Comparison of ENCODE assay signal across 18 mouse cellular contexts in the genomic region with DNA sequence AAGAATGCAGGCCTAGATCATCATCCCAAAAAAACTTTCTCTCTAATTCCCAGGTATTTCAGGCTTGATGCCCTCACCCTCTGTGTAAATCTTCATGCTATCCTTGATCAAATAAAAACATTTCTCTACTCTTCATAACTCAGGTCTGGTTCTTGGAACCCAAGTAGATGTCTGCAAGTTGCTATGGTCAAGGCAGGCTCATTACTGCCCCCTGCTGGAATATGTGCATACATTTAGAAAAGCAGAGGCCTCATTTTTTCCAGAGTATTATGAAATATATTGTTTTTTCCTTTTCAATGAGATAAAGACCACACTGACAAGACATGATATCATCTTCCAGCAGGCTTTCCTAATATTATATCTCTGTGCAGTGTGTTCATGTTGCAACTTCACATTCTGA. TPM values are rescaled to one million over a fixed set of nuclear protein-coding genes. Genes with fewer than 3 reads are reported as not detected.
DNase-seq lines count a peak whose midpoint lies in the region; ATAC-seq and TF ChIP-seq lines count a peak whose summit lies in the region.
"Had no signal": no experiment of that assay in that cellular context is flagged by ENCODE, and none has a peak within 500 bp of the region (broad histone marks: within the 10 kb centered on the region; RNA-seq: fewer than 3 reads in every experiment).

No protein-coding gene starts in this region.

- TF ChIP-seq EP300 in heart, adult 2 months (IDR thresholded peaks at IDR 0.05; ENCODE audit: insufficient read depth, low read depth, low read length), result no peak
- TF ChIP-seq EP300 in liver, postnatal 0 days (IDR thresholded peaks at IDR 0.05; ENCODE audit: low read depth), result no peak
- TF ChIP-seq EP300 in MEL (IDR thresholded peaks at IDR 0.05; ENCODE audit: low read depth in 1 of 2, low read length in 2 of 2), result no peak

- no peaks in the 10 kb centered on the region for H3K4me1 ChIP-seq in heart, adult 2 months (ENCODE audit: control insufficient read depth, insufficient read depth, low read length)
- no peaks in the 10 kb centered on the region for H3K4me1 ChIP-seq in heart, embryonic 10.5 days
- H3K4me1 ChIP-seq in liver, postnatal 0 days (ENCODE audit: insufficient read depth), result no peaks in the 10 kb centered on the region
- no peaks in the 10 kb centered on the region for H3K4me1 ChIP-seq in liver, embryonic 11.5 days (replicated peaks; ENCODE audit: control insufficient read depth, insufficient read depth, low read length)
- H3K4me1 ChIP-seq in MEL (ENCODE audit: control insufficient read depth in 1 of 2, insufficient read depth in 2 of 2, low read length in 2 of 2), result no peaks in the 10 kb centered on the region
- H3K4me1 ChIP-seq in forebrain, embryonic 13.5 days, result no peaks in the 10 kb centered on the region
- H3K4me1 ChIP-seq: hindbrain, embryonic 12.5 days; liver, embryonic 15.5 days had no signal

- no peak for TF ChIP-seq POLR2A in heart, adult 2 months (IDR thresholded peaks at IDR 0.05; ENCODE audit: insufficient read depth, low read depth, low read length)
- no peak for TF ChIP-seq POLR2A in MEL (IDR thresholded peaks at IDR 0.05; ENCODE audit: control insufficient read depth in 1 of 2, insufficient read depth in 1 of 2, low read depth in 1 of 2, low read length in 2 of 2, poor library complexity in 1 of 2)

- TF ChIP-seq CTCF in heart, adult 2 months (IDR thresholded peaks at IDR 0.05), result peak; percentile 43
- peak; percentile 49 for TF ChIP-seq CTCF in liver, postnatal 0 days (IDR thresholded peaks at IDR 0.05; ENCODE audit: low read depth)
- TF ChIP-seq CTCF in MEL (IDR thresholded peaks at IDR 0.05 in 2 of 3, conservative IDR thresholded peaks at IDR 0.05 in 1 of 3; ENCODE audit: control insufficient read depth in 1 of 3, insufficient read depth in 1 of 3, low read depth in 2 of 3, low read length in 3 of 3, poor library complexity in 1 of 3, severe bottlenecking in 1 of 3), result peak in 2 of 3 experiments; percentile 3 to 13; a peak in 1 of 6 replicates

- H3K79me2 ChIP-seq in heart, adult 2 months (replicated peaks; ENCODE audit: control insufficient read depth, insufficient read depth, low read length), result no peaks in the 10 kb centered on the region
- H3K79me2 ChIP-seq in MEL (ENCODE audit: control insufficient read depth, insufficient read depth, low read length, poor library complexity), result no peaks in the 10 kb centered on the region

- DNase-seq in heart, adult 2 months, result no peak
- DNase-seq in heart, embryonic 10.5 days (ENCODE audit: low spot score), result no peak
- no peak for DNase-seq in liver, postnatal 0 days
- DNase-seq in liver, embryonic 11.5 days (ENCODE audit: low spot score), result no peak
- DNase-seq in MEL (ENCODE audit: low read depth, low spot score), result peak; percentile 4
- DNase-seq in embryo, embryonic 11 days, result peak; percentile 58
- no peak for DNase-seq in frontal cortex, postnatal 14 days (ENCODE audit: low spot score in 2 of 2)
- DNase-seq: heart, adult 11 months; spleen, adult 18-20 months had no signal

- no peaks in the 10 kb centered on the region for H3K36me3 ChIP-seq in heart, adult 2 months (ENCODE audit: control insufficient read depth, insufficient read depth, low read length)
- H3K36me3 ChIP-seq in heart, embryonic 10.5 days, result no peaks in the 10 kb centered on the region
- no peaks in the 10 kb centered on the region for H3K36me3 ChIP-seq in liver, postnatal 0 days (replicated peaks; ENCODE audit: insufficient read depth, low read length)
- no peaks in the 10 kb centered on the region for H3K36me3 ChIP-seq in liver, embryonic 11.5 days (ENCODE audit: control insufficient read depth, insufficient read depth, low read length)
- H3K36me3 ChIP-seq in MEL (ENCODE audit: control insufficient read depth in 1 of 2, insufficient read depth in 2 of 2, low read length in 2 of 2), result no peaks in the 10 kb centered on the region
- no peaks in the 10 kb centered on the region for H3K36me3 ChIP-seq in forebrain, embryonic 13.5 days (ENCODE audit: poor library complexity, severe bottlenecking)
- H3K36me3 ChIP-seq: G1E; hindbrain, embryonic 12.5 days; liver, embryonic 15.5 days had no signal

- no peak overlapping the region for H3K4me2 ChIP-seq in liver, postnatal 0 days (ENCODE audit: low read depth, low read length)
- no peak overlapping the region for H3K4me2 ChIP-seq in liver, embryonic 11.5 days
- no peak overlapping the region for H3K4me2 ChIP-seq in forebrain, embryonic 13.5 days
- H3K4me2 ChIP-seq: hindbrain, embryonic 12.5 days; liver, embryonic 15.5 days had no signal

- intact Hi-C loops in heart, adult 2 months (cut with DNase I), result no loop called here

- H3K9ac ChIP-seq in heart, adult 2 months (ENCODE audit: low read depth, low read length), result no peak overlapping the region
- no peak overlapping the region for H3K9ac ChIP-seq in liver, postnatal 0 days (replicated peaks)
- no peak overlapping the region for H3K9ac ChIP-seq in liver, embryonic 11.5 days (ENCODE audit: low read depth, low read length)
- H3K9ac ChIP-seq in MEL (ENCODE audit: control insufficient read depth, low read depth, low read length, poor library complexity, severe bottlenecking), result no peak overlapping the region
- H3K9ac ChIP-seq in forebrain, embryonic 13.5 days, result no peak overlapping the region
- H3K9ac ChIP-seq: hindbrain, embryonic 12.5 days; liver, embryonic 15.5 days had no signal

- H3K27me3 ChIP-seq in heart, adult 2 months (ENCODE audit: control insufficient read depth, insufficient read depth, low read length), result no peaks in the 10 kb centered on the region
- no peaks in the 10 kb centered on the region for H3K27me3 ChIP-seq in heart, embryonic 10.5 days (ENCODE audit: insufficient read depth, poor library complexity, severe bottlenecking)
- no peaks in the 10 kb centered on the region for H3K27me3 ChIP-seq in liver, postnatal 0 days (ENCODE audit: insufficient read depth, low read length)
- no peaks in the 10 kb centered on the region for H3K27me3 ChIP-seq in liver, embryonic 11.5 days (replicated peaks; ENCODE audit: control insufficient read depth, insufficient read depth, low read length)
- H3K27me3 ChIP-seq in MEL (ENCODE audit: control insufficient read depth in 1 of 2, insufficient read depth in 2 of 2, low read length in 2 of 2), result no peaks in the 10 kb centered on the region
- no peaks in the 10 kb centered on the region for H3K27me3 ChIP-seq in forebrain, embryonic 13.5 days
- H3K27me3 ChIP-seq: hindbrain, embryonic 12.5 days; liver, embryonic 15.5 days had no signal

- H3K9me3 ChIP-seq in heart, embryonic 10.5 days, result no peaks in the 10 kb centered on the region
- H3K9me3 ChIP-seq in liver, postnatal 0 days (ENCODE audit: low read length), result no peaks in the 10 kb centered on the region
- H3K9me3 ChIP-seq in liver, embryonic 11.5 days (ENCODE audit: control insufficient read depth, low read length), result no peaks in the 10 kb centered on the region
- H3K9me3 ChIP-seq in MEL (replicated peaks; ENCODE audit: insufficient read depth, low read length), result no peaks in the 10 kb centered on the region
- H3K9me3 ChIP-seq in forebrain, embryonic 13.5 days (replicated peaks), result no peaks in the 10 kb centered on the region
- H3K9me3 ChIP-seq: hindbrain, embryonic 12.5 days; liver, embryonic 15.5 days had no signal

- no peak for ATAC-seq in liver, postnatal 0 days
- ATAC-seq in liver, embryonic 11.5 days (replicated peaks; ENCODE audit: low FRiP score), result no peak
- ATAC-seq in forebrain, embryonic 13.5 days, result no peak
- ATAC-seq: forebrain, embryonic 14.5 days; midbrain, embryonic 16.5 days had no signal

- no peak; the same call in 1 of the 2 replicates for TF ChIP-seq RAD21 in MEL (IDR thresholded peaks at IDR 0.05; ENCODE audit: low read depth, low read length)

- H3K4me3 ChIP-seq in heart, adult 2 months, result no peak overlapping the region
- no peak overlapping the region for H3K4me3 ChIP-seq in heart, embryonic 10.5 days
- no peak overlapping the region for H3K4me3 ChIP-seq in liver, postnatal 0 days (ENCODE audit: low read depth, low read length)
- no peak overlapping the region for H3K4me3 ChIP-seq in liver, embryonic 11.5 days (ENCODE audit: low read depth, low read length)
- H3K4me3 ChIP-seq in MEL (ENCODE audit: control insufficient read depth in 1 of 2, insufficient read depth in 1 of 2, low read depth in 2 of 2, low read length in 2 of 2), result no peak overlapping the region
- no peak overlapping the region for H3K4me3 ChIP-seq in forebrain, embryonic 13.5 days
- H3K4me3 ChIP-seq: hindbrain, embryonic 12.5 days; liver, embryonic 15.5 days had no signal

- no peak overlapping the region for H3K27ac ChIP-seq in heart, adult 2 months
- H3K27ac ChIP-seq in heart, embryonic 10.5 days, result no peak overlapping the region
- no peak overlapping the region for H3K27ac ChIP-seq in liver, postnatal 0 days (ENCODE audit: low read depth)
- H3K27ac ChIP-seq in liver, embryonic 11.5 days (ENCODE audit: low read depth, low read length), result no peak overlapping the region
- no peak overlapping the region for H3K27ac ChIP-seq in MEL (ENCODE audit: control insufficient read depth, low read depth, low read length)
- no peak overlapping the region for H3K27ac ChIP-seq in forebrain, embryonic 13.5 days
- H3K27ac ChIP-seq: hindbrain, embryonic 12.5 days; liver, embryonic 15.5 days had no signal

RNA-seq across cellular contexts. Expression of gene Krtap24-1, which starts 19.3 kb away (rescaled TPM):
- not detected for total RNA-seq in heart, adult 2 months (2021)
- polyA plus RNA-seq in heart, adult 2 months (2012; rRNA removed), result not detected in 2 replicates
- not detected in 2 replicates for polyA plus RNA-seq in heart, embryonic 10.5 days (2016; fragmentation: Nextera tagmentation; extraction: Ambion mirVana)
- polyA plus RNA-seq in liver, postnatal 0 days (2015; fragmentation: Nextera tagmentation; extraction: Ambion mirVana), result not detected in 2 replicates
- polyA plus RNA-seq in liver, embryonic 11.5 days (2014; fragmentation: Nextera tagmentation; extraction: Ambion mirVana), result not detected in 2 replicates
- not detected in 2 replicates for total RNA-seq in MEL (2012; rRNA removed)
- not detected for polyA plus RNA-seq in MEL (2012; ENCODE audit: insufficient read depth in 1 of 2, insufficient read length in 2 of 2, low read depth in 1 of 2, low replicate concordance in 2 of 2, missing spikeins in 1 of 2)
- not detected in 2 replicates for polyA plus RNA-seq in forebrain, embryonic 13.5 days (2015; fragmentation: Nextera tagmentation; extraction: Ambion mirVana)
- total RNA-seq: common myeloid progenitor, adult 5-6 weeks; G1E; layer of hippocampus, postnatal 25 days; neutrophil, adult 5-6 weeks had no signal
- polyA plus RNA-seq: forebrain, embryonic 14.5 days; G1E; hindbrain, embryonic 12.5 days; liver, embryonic 15.5 days; midbrain, embryonic 16.5 days had no signal

RNA-seq across cellular contexts. Expression of gene Cldn8, which starts 29.8 kb away (rescaled TPM):
- total RNA-seq in heart, adult 2 months (2021), result not detected
- 0.10 TPM in 1 of 2 replicates, not detected in the other for polyA plus RNA-seq in heart, adult 2 months (2012; rRNA removed)
- 0.57 and 2.1 TPM in 2 replicates for polyA plus RNA-seq in heart, embryonic 10.5 days (2016; fragmentation: Nextera tagmentation; extraction: Ambion mirVana)
- 0.09 and 0.13 TPM in 2 replicates for polyA plus RNA-seq in liver, postnatal 0 days (2015; fragmentation: Nextera tagmentation; extraction: Ambion mirVana)
- polyA plus RNA-seq in liver, embryonic 11.5 days (2014; fragmentation: Nextera tagmentation; extraction: Ambion mirVana), result 0.25 and 0.30 TPM in 2 replicates
- not detected in 2 replicates for total RNA-seq in MEL (2012; rRNA removed)
- not detected for polyA plus RNA-seq in MEL (2012; ENCODE audit: insufficient read depth in 1 of 2, insufficient read length in 2 of 2, low read depth in 1 of 2, low replicate concordance in 2 of 2, missing spikeins in 1 of 2)
- polyA plus RNA-seq in forebrain, embryonic 13.5 days (2015; fragmentation: Nextera tagmentation; extraction: Ambion mirVana), result not detected in 2 replicates
- total RNA-seq: common myeloid progenitor, adult 5-6 weeks; G1E; layer of hippocampus, postnatal 25 days; neutrophil, adult 5-6 weeks had no signal
- polyA plus RNA-seq: forebrain, embryonic 14.5 days; G1E; midbrain, embryonic 16.5 days had no signal

RNA-seq across cellular contexts. Expression of gene 2310079G19Rik, which starts 34.7 kb away (rescaled TPM):
- total RNA-seq in heart, adult 2 months (2021), result not detected
- not detected in 2 replicates for polyA plus RNA-seq in heart, adult 2 months (2012; rRNA removed)
- polyA plus RNA-seq in heart, embryonic 10.5 days (2016; fragmentation: Nextera tagmentation; extraction: Ambion mirVana), result not detected in 2 replicates
- not detected in 2 replicates for polyA plus RNA-seq in liver, postnatal 0 days (2015; fragmentation: Nextera tagmentation; extraction: Ambion mirVana)
- polyA plus RNA-seq in liver, embryonic 11.5 days (2014; fragmentation: Nextera tagmentation; extraction: Ambion mirVana), result not detected in 2 replicates
- not detected in 2 replicates for total RNA-seq in MEL (2012; rRNA removed)
- polyA plus RNA-seq in MEL (2012; ENCODE audit: insufficient read depth in 1 of 2, insufficient read length in 2 of 2, low read depth in 1 of 2, low replicate concordance in 2 of 2, missing spikeins in 1 of 2), result not detected
- not detected in 2 replicates for polyA plus RNA-seq in forebrain, embryonic 13.5 days (2015; fragmentation: Nextera tagmentation; extraction: Ambion mirVana)
- total RNA-seq: common myeloid progenitor, adult 5-6 weeks; layer of hippocampus, postnatal 25 days; neutrophil, adult 5-6 weeks had no signal
- polyA plus RNA-seq: forebrain, embryonic 14.5 days; G1E; hindbrain, embryonic 12.5 days; liver, embryonic 15.5 days; midbrain, embryonic 16.5 days had no signal

RNA-seq across cellular contexts. Expression of gene Krtap26-1, which starts 54.8 kb away (rescaled TPM):
- total RNA-seq in heart, adult 2 months (2021), result not detected
- not detected in 2 replicates for polyA plus RNA-seq in heart, adult 2 months (2012; rRNA removed)
- not detected in 2 replicates for polyA plus RNA-seq in heart, embryonic 10.5 days (2016; fragmentation: Nextera tagmentation; extraction: Ambion mirVana)
- polyA plus RNA-seq in liver, postnatal 0 days (2015; fragmentation: Nextera tagmentation; extraction: Ambion mirVana), result not detected in 2 replicates
- not detected in 2 replicates for polyA plus RNA-seq in liver, embryonic 11.5 days (2014; fragmentation: Nextera tagmentation; extraction: Ambion mirVana)
- total RNA-seq in MEL (2012; rRNA removed), result not detected in 2 replicates
- not detected for polyA plus RNA-seq in MEL (2012; ENCODE audit: insufficient read depth in 1 of 2, insufficient read length in 2 of 2, low read depth in 1 of 2, low replicate concordance in 2 of 2, missing spikeins in 1 of 2)
- polyA plus RNA-seq in forebrain, embryonic 13.5 days (2015; fragmentation: Nextera tagmentation; extraction: Ambion mirVana), result not detected in 2 replicates
- total RNA-seq: common myeloid progenitor, adult 5-6 weeks; G1E; layer of hippocampus, postnatal 25 days; neutrophil, adult 5-6 weeks had no signal
- polyA plus RNA-seq: forebrain, embryonic 14.5 days; G1E; hindbrain, embryonic 12.5 days; liver, embryonic 15.5 days; midbrain, embryonic 16.5 days had no signal

Comparison
In these comparisons a context has a peak if more than half of its experiments do, and no peak if none do; other contexts are left out.
1. DNase-seq: peak in MEL (single experiment) and embryo, embryonic 11 days (single experiment); none in heart, adult 2 months (0 of 2), heart, embryonic 10.5 days (single experiment), liver, postnatal 0 days (single experiment), liver, embryonic 11.5 days (single experiment) and frontal cortex, postnatal 14 days (0 of 2).
2. Peak in every context shown above with its lines, with median percentiles within 50 percentile points of each other: CTCF ChIP-seq.